Mouse (Mus musculus): Measurements from ENCODE around the gene Palmd. TPM values are rescaled to one million over a fixed set of nuclear protein-coding genes. Genes with fewer than 3 reads are reported as not detected.

Palmd gene
- polyA plus RNA-seq, 1 experiment from 2014 or later, result 9.9 TPM

- no peak overlapping the region for H3K4me3 ChIP-seq
- H3K4me2 ChIP-seq, result no peak overlapping the region
- no peaks in the 10 kb centered on the region for H3K36me3 ChIP-seq
- no peaks in the 10 kb centered on the region for H3K4me1 ChIP-seq (replicated peaks)
- WGBS, result 87% methylated on average over 6 of the region's 6 CpGs
- no peak overlapping the region for H3K9ac ChIP-seq
- H3K27ac ChIP-seq (replicated peaks), result no peak overlapping the region
- ATAC-seq (ENCODE audit: low FRiP score, low read depth), result no peak
- no peaks in the 10 kb centered on the region for H3K9me3 ChIP-seq
- no peaks in the 10 kb centered on the region for H3K27me3 ChIP-seq
Observed at GRCm38 (mm10) chr3:116953366-116953765, 15.4 kb downstream of the Palmd start.

DNA sequence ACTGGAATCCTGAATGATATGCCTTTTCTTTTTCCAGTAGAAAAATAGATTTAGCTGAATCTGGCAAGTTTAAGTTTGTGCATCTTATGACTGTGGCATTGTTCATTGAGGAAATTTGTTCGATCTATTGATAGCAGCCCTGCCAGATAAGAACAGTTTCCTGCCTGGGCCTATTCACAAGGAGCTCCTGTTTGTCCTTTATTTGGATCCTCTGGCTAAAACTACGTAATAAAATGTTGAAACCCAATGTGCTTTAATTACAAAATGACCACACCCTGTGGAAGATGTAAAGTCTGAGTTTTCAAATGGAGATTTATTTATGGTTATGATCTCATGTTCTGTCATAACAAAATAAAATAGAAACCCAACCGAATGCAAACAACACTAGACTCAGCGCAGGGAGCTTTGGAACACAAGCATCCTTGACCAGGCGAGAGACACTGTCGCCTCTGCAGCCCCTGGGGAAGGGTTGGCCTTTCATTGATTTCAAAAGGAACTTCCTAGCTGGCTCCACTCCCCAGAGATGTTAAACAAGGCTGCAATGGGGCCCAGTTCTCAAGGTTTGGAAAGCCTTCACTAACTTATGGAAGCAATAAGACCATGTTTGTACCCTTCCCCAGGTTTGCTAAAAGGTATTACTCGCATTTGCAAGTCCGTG is 16.4 kb downstream of the Palmd start:
- Histone ChIP-seq H3K4me1 (replicated peaks) (no peaks in the 10 kb centered on the region), H3K9me3 (no peaks in the 10 kb centered on the region), H3K4me2 (no peak overlapping the region), H3K9ac (no peak overlapping the region), H3K27me3 (no peaks in the 10 kb centered on the region), H3K27ac (replicated peaks) (no peak overlapping the region), H3K4me3 (no peak overlapping the region), H3K36me3 (no peaks in the 10 kb centered on the region)
- ATAC-seq (ENCODE audit: low FRiP score, low read depth), result no peak
- 86% methylated on average over 8 of the region's 8 CpGs for WGBS

DNA sequence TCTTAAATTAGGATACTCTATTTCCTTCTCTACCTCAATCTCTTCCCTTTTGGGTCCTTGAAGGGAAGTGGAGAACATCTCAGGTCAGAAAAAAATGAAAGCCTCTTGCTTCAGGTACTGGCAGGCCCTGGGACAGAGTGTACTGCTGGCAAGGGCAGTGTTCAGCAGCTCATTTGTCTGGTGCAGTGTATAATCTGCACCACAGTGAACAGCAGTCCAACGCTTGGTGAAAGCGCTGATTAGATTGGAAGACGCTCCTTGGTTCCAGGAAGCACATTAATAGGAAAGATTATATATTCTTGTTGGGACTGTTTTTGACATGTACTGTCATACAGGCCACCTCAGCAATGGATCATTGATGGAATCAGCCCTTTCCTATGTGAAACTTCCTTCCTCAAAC is 17.3 kb downstream of the Palmd start:
- no peaks in the 10 kb centered on the region for H3K9me3 ChIP-seq
- H3K4me2 ChIP-seq, result no peak overlapping the region
- no peak for ATAC-seq (ENCODE audit: low FRiP score, low read depth)
- no peaks in the 10 kb centered on the region for H3K36me3 ChIP-seq
- WGBS, result 85% methylated on average over 3 of the region's 3 CpGs
- H3K27me3 ChIP-seq, result no peaks in the 10 kb centered on the region
- no peak overlapping the region for H3K4me3 ChIP-seq
- H3K4me1 ChIP-seq (replicated peaks), result no peaks in the 10 kb centered on the region
- no peak overlapping the region for H3K27ac ChIP-seq (replicated peaks)
- H3K9ac ChIP-seq, result no peak overlapping the region

GRCm38 (mm10) chr3:116950665-116951115 is 18.1 kb downstream of the Palmd start:
- H3K4me1 ChIP-seq (replicated peaks), result no peaks in the 10 kb centered on the region
- no peak for ATAC-seq (ENCODE audit: low FRiP score, low read depth)
- H3K4me2 ChIP-seq, result no peak overlapping the region
- no peak overlapping the region for H3K27ac ChIP-seq (replicated peaks)
- H3K9ac ChIP-seq, result no peak overlapping the region
- no peaks in the 10 kb centered on the region for H3K9me3 ChIP-seq
- no peak overlapping the region for H3K4me3 ChIP-seq
- H3K36me3 ChIP-seq, result no peaks in the 10 kb centered on the region
- no peaks in the 10 kb centered on the region for H3K27me3 ChIP-seq
- 90% methylated on average over 6 of the region's 6 CpGs for WGBS

DNA sequence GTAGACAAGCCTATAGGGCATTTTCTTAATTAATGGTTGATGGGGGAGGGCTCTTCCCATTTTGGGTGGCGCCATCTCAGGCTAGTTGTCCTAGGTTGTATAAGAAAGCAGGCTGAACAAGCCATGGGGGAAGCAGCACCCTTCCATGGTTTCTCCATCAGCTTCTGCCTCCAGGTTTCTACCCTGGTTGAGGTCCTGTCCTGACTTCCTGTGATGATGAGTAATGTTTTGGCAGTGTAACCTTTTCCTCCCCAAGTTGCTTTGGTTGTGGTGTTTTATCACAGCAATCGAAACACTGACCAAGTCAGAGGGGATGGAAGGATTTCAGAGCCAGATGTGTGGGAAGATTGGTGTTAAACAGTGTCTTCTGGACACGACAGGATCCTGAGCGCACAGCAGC is 22.3 kb downstream of the Palmd start:
- H3K4me2 ChIP-seq, result no peak overlapping the region
- no peaks in the 10 kb centered on the region for H3K27me3 ChIP-seq
- H3K27ac ChIP-seq (replicated peaks), result no peak overlapping the region
- no peaks in the 10 kb centered on the region for H3K4me1 ChIP-seq (replicated peaks)
- H3K36me3 ChIP-seq, result no peaks in the 10 kb centered on the region
- H3K9me3 ChIP-seq, result no peaks in the 10 kb centered on the region
- no peak for ATAC-seq (ENCODE audit: low FRiP score, low read depth)
- no peak overlapping the region for H3K9ac ChIP-seq
- no peak overlapping the region for H3K4me3 ChIP-seq
- WGBS, result 92% methylated on average over 4 of the region's 4 CpGs

GRCm38 (mm10) chr3:116943422-116943821 is 25.4 kb downstream of the Palmd start:
- Histone ChIP-seq H3K9ac (no peak overlapping the region), H3K27ac (replicated peaks) (no peak overlapping the region), H3K36me3 (no peaks in the 10 kb centered on the region), H3K9me3 (no peaks in the 10 kb centered on the region), H3K4me1 (replicated peaks) (no peaks in the 10 kb centered on the region), H3K4me3 (no peak overlapping the region), H3K27me3 (no peaks in the 10 kb centered on the region), H3K4me2 (no peak overlapping the region)
- no peak for ATAC-seq (ENCODE audit: low FRiP score, low read depth)
- WGBS, result 75% methylated on average over 4 of the region's 4 CpGs

- Histone ChIP-seq H3K27me3 (no peaks in the 10 kb centered on the region), H3K4me2 (no peak overlapping the region), H3K4me1 (replicated peaks) (no peaks in the 10 kb centered on the region), H3K9ac (no peak overlapping the region), H3K36me3 (no peaks in the 10 kb centered on the region), H3K27ac (replicated peaks) (no peak overlapping the region), H3K9me3 (no peaks in the 10 kb centered on the region), H3K4me3 (no peak overlapping the region)
- no peak for ATAC-seq (ENCODE audit: low FRiP score, low read depth)
- 47% methylated on average over 6 of the region's 6 CpGs for WGBS
Observed at GRCm38 (mm10) chr3:116942751-116943150, 26.0 kb downstream of the Palmd start.

GRCm38 (mm10) chr3:116941559-116942117 is 27.1 kb downstream of the Palmd start:
- ATAC-seq (ENCODE audit: low FRiP score, low read depth), result no peak

DNA sequence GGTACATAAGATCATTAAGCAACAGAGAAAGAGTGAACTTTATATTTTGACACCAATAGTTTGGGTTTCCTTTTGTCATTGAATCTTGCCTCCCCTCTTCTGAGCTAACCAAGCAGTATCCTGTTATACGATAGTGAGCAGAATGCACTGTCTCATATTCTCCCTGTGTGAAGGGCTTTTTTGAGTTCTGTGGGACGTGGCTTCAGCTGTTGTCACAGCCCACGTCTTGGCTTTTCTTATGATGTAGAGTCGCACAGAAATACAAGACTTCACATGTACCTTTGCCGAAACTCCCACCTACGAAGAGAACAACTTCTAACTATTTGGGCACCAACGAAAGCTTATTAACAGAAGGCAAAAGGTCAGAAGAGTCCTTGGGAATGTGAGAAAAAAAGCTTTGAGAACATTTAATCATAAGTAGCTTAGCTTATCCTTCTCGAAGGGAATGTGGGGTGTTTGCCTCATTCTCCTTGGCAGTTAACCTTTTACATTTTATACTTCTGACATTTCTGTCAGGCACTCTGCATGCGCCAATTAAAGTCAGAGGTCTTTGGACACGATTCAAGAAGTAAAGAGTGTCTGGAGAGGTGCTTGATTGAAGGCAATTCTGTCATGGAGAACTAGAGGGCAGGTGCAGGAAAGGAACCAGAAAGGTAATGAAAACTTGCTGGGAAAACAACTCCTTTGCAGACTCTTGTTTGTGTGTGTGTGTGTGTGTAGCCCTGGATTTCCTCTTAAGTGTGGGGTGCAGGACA is 27.8 kb downstream of the Palmd start:
- Histone ChIP-seq H3K27me3 (no peaks in the 10 kb centered on the region), H3K9me3 (no peaks in the 10 kb centered on the region), H3K9ac (no peak overlapping the region), H3K4me1 (replicated peaks) (no peaks in the 10 kb centered on the region), H3K4me3 (no peak overlapping the region), H3K36me3 (no peaks in the 10 kb centered on the region), H3K4me2 (no peak overlapping the region), H3K27ac (replicated peaks) (no peak overlapping the region)
- WGBS, result 79% methylated on average over 10 of the region's 10 CpGs
- no peak for ATAC-seq (ENCODE audit: low FRiP score, low read depth)

More at GRCm38 (mm10) chr3:116941559-116942117, 27.1 kb downstream of the Palmd start:
- H3K4me3 ChIP-seq, result no peak overlapping the region
- H3K4me1 ChIP-seq (replicated peaks), result no peaks in the 10 kb centered on the region
- no peaks in the 10 kb centered on the region for H3K27me3 ChIP-seq
- H3K9ac ChIP-seq, result no peak overlapping the region
- no peaks in the 10 kb centered on the region for H3K36me3 ChIP-seq
- H3K4me2 ChIP-seq, result no peak overlapping the region
- WGBS, result 89% methylated on average over 1 of the region's 1 CpGs
- no peaks in the 10 kb centered on the region for H3K9me3 ChIP-seq
- H3K27ac ChIP-seq (replicated peaks), result no peak overlapping the region

DNA sequence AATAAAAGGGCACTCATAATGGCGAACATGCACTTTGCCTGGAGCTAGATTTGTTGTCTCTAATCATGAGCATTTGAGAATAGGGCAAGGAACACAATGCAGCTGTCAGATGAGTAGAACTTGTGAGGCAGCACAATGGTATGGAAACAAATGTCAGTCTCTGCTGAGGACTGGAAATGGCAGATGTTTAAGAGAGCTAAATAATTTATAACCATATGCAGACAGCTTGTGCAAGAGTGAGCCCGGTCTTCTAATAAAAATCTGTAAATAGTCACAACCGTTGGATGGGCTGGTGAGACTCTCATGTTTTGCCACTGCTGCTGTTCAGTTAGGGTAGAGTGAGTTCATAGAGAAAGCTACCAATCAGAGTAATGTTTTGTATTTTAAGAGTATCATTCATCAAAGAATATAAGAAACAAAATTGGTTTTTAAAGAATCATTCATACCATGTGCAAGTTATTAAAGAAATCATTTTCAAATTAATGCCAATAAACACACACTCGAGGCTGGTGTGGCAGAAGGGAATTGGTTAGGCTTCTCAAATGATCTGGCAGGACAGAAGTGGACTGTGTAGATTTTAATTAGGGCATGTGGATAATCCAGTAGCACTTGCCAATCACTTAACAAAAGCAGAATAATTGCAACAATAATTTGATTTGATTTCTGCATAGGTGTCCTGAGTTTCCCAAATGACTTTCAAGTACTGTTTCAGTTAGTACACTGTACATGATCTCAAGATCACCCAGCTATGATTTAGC is 31.7 kb downstream of the Palmd start:
- Histone ChIP-seq H3K36me3 (no peaks in the 10 kb centered on the region), H3K4me2 (no peak overlapping the region), H3K27me3 (no peaks in the 10 kb centered on the region), H3K27ac (replicated peaks) (no peak overlapping the region), H3K4me1 (replicated peaks) (no peaks in the 10 kb centered on the region), H3K4me3 (no peak overlapping the region), H3K9me3 (no peaks in the 10 kb centered on the region), H3K9ac (no peak overlapping the region)
- WGBS, result 48% methylated on average over 4 of the region's 4 CpGs
- ATAC-seq (ENCODE audit: low FRiP score, low read depth), result no peak

- 89% methylated on average over 1 of the region's 1 CpGs for WGBS
- Histone ChIP-seq H3K27me3 (no peaks in the 10 kb centered on the region), H3K9ac (no peak overlapping the region), H3K4me1 (replicated peaks) (no peaks in the 10 kb centered on the region), H3K9me3 (no peaks in the 10 kb centered on the region), H3K27ac (replicated peaks) (no peak overlapping the region), H3K4me3 (no peak overlapping the region), H3K36me3 (no peaks in the 10 kb centered on the region), H3K4me2 (no peak overlapping the region)
- ATAC-seq (ENCODE audit: low FRiP score, low read depth), result no peak
Observed at GRCm38 (mm10) chr3:116933158-116933557, 35.6 kb downstream of the Palmd start.

DNA sequence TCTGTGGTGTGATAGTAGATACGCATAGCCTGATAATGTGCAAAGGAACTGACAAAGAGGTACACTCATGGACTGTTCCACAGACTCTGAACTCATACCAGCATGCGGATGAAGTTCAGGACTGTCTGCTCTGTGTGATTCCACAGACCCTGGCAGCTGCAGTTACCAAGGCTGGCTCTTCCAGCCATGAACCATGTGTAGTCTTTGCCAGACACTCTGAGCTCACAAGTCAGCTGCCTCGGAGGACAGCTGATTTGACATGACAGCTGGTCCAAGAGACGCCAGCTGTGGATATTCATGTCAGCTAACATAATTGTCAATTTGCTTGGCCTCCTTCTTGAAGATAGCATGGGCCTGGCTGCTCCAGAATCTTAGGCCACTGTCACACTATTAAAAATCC is 39.8 kb downstream of the Palmd start:
- H3K27ac ChIP-seq (replicated peaks), result no peak overlapping the region
- no peak overlapping the region for H3K4me2 ChIP-seq
- no peaks in the 10 kb centered on the region for H3K27me3 ChIP-seq
- ATAC-seq (ENCODE audit: low FRiP score, low read depth), result peak; percentile 61
- 70% methylated on average over 4 of the region's 4 CpGs for WGBS
- H3K9ac ChIP-seq, result no peak overlapping the region
- H3K9me3 ChIP-seq, result no peaks in the 10 kb centered on the region
- H3K4me1 ChIP-seq (replicated peaks), result no peaks in the 10 kb centered on the region
- H3K4me3 ChIP-seq, result no peak overlapping the region
- H3K36me3 ChIP-seq, result no peaks in the 10 kb centered on the region
